Mouse (Mus musculus): ENCODE measurements around the gene Dner.
A peak's percentile ranks its signal among the peaks of the same experiment; 100 is the strongest.

Dner gene

GRCm38 (mm10) chr1:84695517-84696411, at the start of gene Dner:
Dner (minus strand) TSS chr1:84696221.
- DNase-seq (ENCODE audit: low read depth, low spot score): peak; percentile 96

GRCm38 (mm10) chr1:84742156-84742555, 46.1 kb upstream of the Dner start:
- no peak for DNase-seq (ENCODE audit: low read depth, low spot score)

GRCm38 (mm10) chr1:84740080-84740479, 44.1 kb upstream of the Dner start:
- no peak for DNase-seq (ENCODE audit: low read depth, low spot score)

- no peak for DNase-seq (ENCODE audit: low read depth, low spot score)
Observed at GRCm38 (mm10) chr1:84737097-84737496, 41.1 kb upstream of the Dner start.

GRCm38 (mm10) chr1:84733799-84734198, 37.8 kb upstream of the Dner start:
- DNase-seq (ENCODE audit: low read depth, low spot score): peak; percentile 51

- DNase-seq (ENCODE audit: low read depth, low spot score): peak; percentile 51
Observed at GRCm38 (mm10) chr1:84731763-84732162, 35.7 kb upstream of the Dner start.

- no peak for DNase-seq (ENCODE audit: low read depth, low spot score)
Observed at GRCm38 (mm10) chr1:84722841-84723240, 26.8 kb upstream of the Dner start.

GRCm38 (mm10) chr1:84722371-84722770, 26.4 kb upstream of the Dner start:
- DNase-seq (ENCODE audit: low read depth, low spot score): no peak

- DNase-seq (ENCODE audit: low read depth, low spot score): no peak
Observed at GRCm38 (mm10) chr1:84721942-84722341, 25.9 kb upstream of the Dner start.

- peak; percentile 58 for DNase-seq (ENCODE audit: low read depth, low spot score)
Observed at GRCm38 (mm10) chr1:84709810-84710785, 14.1 kb upstream of the Dner start.

GRCm38 (mm10) chr1:84709406-84709805, 13.4 kb upstream of the Dner start:
- no peak for DNase-seq (ENCODE audit: low read depth, low spot score)

GRCm38 (mm10) chr1:84700254-84700653, 4.2 kb upstream of the Dner start:
- no peak for DNase-seq (ENCODE audit: low read depth, low spot score)

GRCm38 (mm10) chr1:84697136-84697535, 1.1 kb upstream of the Dner start:
- peak; percentile 94 for DNase-seq (ENCODE audit: low read depth, low spot score)

- DNase-seq (ENCODE audit: low read depth, low spot score): peak; percentile 28
Observed at GRCm38 (mm10) chr1:84694688-84695474, 1.1 kb downstream of the Dner start.

GRCm38 (mm10) chr1:84677910-84678309, 18.1 kb downstream of the Dner start:
- DNase-seq (ENCODE audit: low read depth, low spot score): no peak

GRCm38 (mm10) chr1:84668100-84668846, 27.7 kb downstream of the Dner start:
- no peak for DNase-seq (ENCODE audit: low read depth, low spot score)

GRCm38 (mm10) chr1:84667660-84668059, 28.4 kb downstream of the Dner start:
- no peak for DNase-seq (ENCODE audit: low read depth, low spot score)

- DNase-seq (ENCODE audit: low read depth, low spot score): no peak
Observed at GRCm38 (mm10) chr1:84664377-84665118, 31.5 kb downstream of the Dner start.

- DNase-seq (ENCODE audit: low read depth, low spot score): no peak
Observed at GRCm38 (mm10) chr1:84646781-84647180, 49.2 kb downstream of the Dner start.

- DNase-seq (ENCODE audit: low read depth, low spot score): peak; percentile 73
Observed at GRCm38 (mm10) chr1:84640463-84640862, 55.6 kb downstream of the Dner start.
